Mouse (Mus musculus): ENCODE data around the gene Atp8a2.

- TF ChIP-seq POLR2A (IDR thresholded peaks at IDR 0.05; ENCODE audit: insufficient read depth, low read depth, low read length) (no peak), CTCF (IDR thresholded peaks at IDR 0.05) (no peak)
Measured at GRCm38 (mm10) chr14:60219886-60220285, 22.9 kb upstream of the Atp8a2 start.
